Mouse (Mus musculus): ENCODE measurements around the gene Klk1b8.
"Not testable (repeated sequence)": the region's sequence is repeated elsewhere in the genome, so short reads cannot be mapped to it uniquely, and the experiment has no call there.

The Klk1b8 gene

DNA sequence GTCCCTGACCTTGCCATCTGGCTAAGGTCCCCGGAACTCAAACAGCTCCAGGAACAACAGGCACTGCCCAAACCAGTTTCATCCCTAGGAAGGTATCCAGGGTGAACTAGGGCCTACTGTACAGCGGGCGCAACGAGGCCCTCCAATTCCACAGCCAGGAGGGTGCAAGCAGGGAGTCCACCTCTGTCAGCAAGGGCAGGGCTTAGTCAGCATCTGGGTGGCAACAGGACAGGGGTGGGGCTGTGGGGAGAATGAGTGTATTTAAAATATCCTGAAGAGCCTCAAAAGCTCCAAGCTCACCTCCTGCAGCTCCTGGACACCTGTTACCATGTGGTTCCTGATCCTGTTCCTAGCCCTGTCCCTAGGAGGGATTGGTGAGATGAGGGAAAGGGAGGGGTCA, 45.1 kb downstream of the Klk1b8 start, which contains the start of gene Klk1b11:
Gene Klk1b11 (plus strand): TSS at position 301 of the 400 bp plus-strand sequence.
- DNase-seq (ENCODE audit: low spot score in 2 of 2), result not testable (repeated sequence)
